In the genomic region with DNA sequence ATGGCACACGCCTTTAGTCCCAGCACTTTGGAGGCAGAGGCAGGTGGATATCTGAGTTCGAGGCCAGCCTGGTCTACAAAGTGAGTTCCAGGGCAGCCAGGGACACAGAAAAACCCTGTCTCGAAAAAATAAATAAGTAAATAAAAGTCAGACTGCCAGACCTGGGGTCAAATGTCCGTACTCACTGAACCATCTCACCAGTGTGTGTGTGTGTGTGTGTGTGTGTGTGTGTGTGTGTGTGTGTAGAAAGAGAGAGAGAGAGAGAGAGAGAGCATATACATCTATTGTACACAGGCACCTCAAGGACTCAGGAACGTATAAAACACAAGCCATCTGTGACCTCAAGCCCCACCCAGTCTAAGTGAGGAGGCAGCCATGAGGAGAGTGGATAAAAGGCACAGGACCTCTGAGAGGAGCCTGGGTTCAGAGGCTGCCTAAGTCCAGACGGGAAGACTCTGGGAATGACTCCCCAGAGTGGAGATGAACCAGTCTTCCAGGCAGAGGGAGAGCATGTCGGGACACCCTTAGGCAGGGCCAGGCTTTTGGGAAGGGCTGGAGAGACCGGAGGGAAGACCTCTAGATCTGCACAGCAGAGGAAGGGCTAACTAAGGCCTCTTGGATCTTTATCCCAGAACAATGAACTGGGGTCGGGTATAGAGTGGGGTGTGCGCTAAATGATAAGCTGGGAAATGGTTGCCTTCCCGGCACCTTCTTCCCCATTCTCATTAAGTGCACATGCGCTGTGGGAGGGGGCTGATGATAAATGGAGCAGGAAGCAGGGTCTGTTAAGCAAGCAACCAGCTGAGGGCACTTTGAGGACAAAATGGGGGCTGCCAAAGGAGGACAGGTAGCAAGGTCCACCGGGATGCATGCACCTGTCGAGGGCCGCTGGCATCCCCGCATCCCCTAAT, we compare ENCODE assay signal across 9 mouse cellular contexts. TPM values are rescaled to one million over a fixed set of nuclear protein-coding genes. Genes with fewer than 3 reads are reported as not detected.
A peak's percentile ranks its signal among the peaks of the same experiment; 100 is the strongest.
DNase-seq lines count a peak whose midpoint lies in the region; ATAC-seq and TF ChIP-seq lines count a peak whose summit lies in the region.
"Had no signal": no experiment of that assay in that cellular context is flagged by ENCODE, and none has a peak within 500 bp of the region (broad histone marks: within the 10 kb centered on the region; RNA-seq: fewer than 3 reads in every experiment).

No protein-coding gene starts in this region.

- TF ChIP-seq CTCF in heart, postnatal 0 days (IDR thresholded peaks at IDR 0.05; ENCODE audit: low read depth), result no peak

- H3K4me3 ChIP-seq in heart, postnatal 0 days (ENCODE audit: low read depth, low read length), result no peak overlapping the region
- peak overlapping the region; percentile 30 for H3K4me3 ChIP-seq in forebrain, embryonic 16.5 days (replicated peaks; ENCODE audit: low read length)
- H3K4me3 ChIP-seq in neural tube, embryonic 12.5 days, result no peak overlapping the region

- no peaks in the 10 kb centered on the region for H3K4me1 ChIP-seq in heart, postnatal 0 days (ENCODE audit: control insufficient read depth, insufficient read depth)
- H3K4me1 ChIP-seq in forebrain, embryonic 16.5 days (replicated peaks; ENCODE audit: control insufficient read depth, insufficient read depth, low read length), result peaks cover 12% of the 10 kb centered on the region
- H3K4me1 ChIP-seq in neural tube, embryonic 12.5 days, result peaks cover 9% of the 10 kb centered on the region

- H3K27ac ChIP-seq in heart, postnatal 0 days (ENCODE audit: low read depth), result no peak overlapping the region
- peak overlapping the region; percentile 75 for H3K27ac ChIP-seq in forebrain, embryonic 16.5 days (ENCODE audit: low read length)
- H3K27ac ChIP-seq in neural tube, embryonic 12.5 days, result peak overlapping the region; percentile 75

- no peaks in the 10 kb centered on the region for H3K27me3 ChIP-seq in heart, postnatal 0 days (ENCODE audit: control insufficient read depth, insufficient read depth, low read length)
- H3K27me3 ChIP-seq in forebrain, embryonic 16.5 days (replicated peaks; ENCODE audit: control insufficient read depth, insufficient read depth, low read length), result no peaks in the 10 kb centered on the region
- no peaks in the 10 kb centered on the region for H3K27me3 ChIP-seq in neural tube, embryonic 12.5 days (replicated peaks)
- H3K27me3 ChIP-seq: CH12.LX had no signal

- intact Hi-C loops in heart, postnatal 36 days (cut with DNase I), result loop anchor here (10.0 kb wide), 2 partner anchors 275 to 525 kb away; a partner anchor contains a TSS

- H3K9me3 ChIP-seq in heart, postnatal 0 days (replicated peaks; ENCODE audit: control insufficient read depth, low read length), result no peaks in the 10 kb centered on the region
- no peaks in the 10 kb centered on the region for H3K9me3 ChIP-seq in forebrain, embryonic 16.5 days (ENCODE audit: control insufficient read depth, low read length)
- H3K9me3 ChIP-seq in neural tube, embryonic 12.5 days, result no peaks in the 10 kb centered on the region

- ATAC-seq in heart, postnatal 0 days (ENCODE audit: insufficient read depth, low read depth), result no peak
- peak; percentile 45 for ATAC-seq in forebrain, embryonic 16.5 days
- ATAC-seq in neural tube, embryonic 12.5 days (ENCODE audit: low FRiP score, low read depth), result peak; percentile 60

- H3K4me2 ChIP-seq in heart, postnatal 0 days (ENCODE audit: low read depth, low read length), result peak overlapping the region; percentile 14
- H3K4me2 ChIP-seq in forebrain, embryonic 16.5 days (ENCODE audit: low read length), result peak overlapping the region; percentile 51
- peak overlapping the region; percentile 55 for H3K4me2 ChIP-seq in neural tube, embryonic 12.5 days (replicated peaks)

- no peak overlapping the region for H3K9ac ChIP-seq in heart, postnatal 0 days (replicated peaks; ENCODE audit: low read depth, low read length)
- peak overlapping the region; percentile 47 for H3K9ac ChIP-seq in forebrain, embryonic 16.5 days (replicated peaks; ENCODE audit: low read depth, low read length)
- no peak overlapping the region for H3K9ac ChIP-seq in neural tube, embryonic 12.5 days

- H3K36me3 ChIP-seq in heart, postnatal 0 days (replicated peaks; ENCODE audit: control insufficient read depth, insufficient read depth, low read length), result no peaks in the 10 kb centered on the region
- no peaks in the 10 kb centered on the region for H3K36me3 ChIP-seq in forebrain, embryonic 16.5 days (ENCODE audit: control insufficient read depth, insufficient read depth)
- no peaks in the 10 kb centered on the region for H3K36me3 ChIP-seq in neural tube, embryonic 12.5 days

- TF ChIP-seq EP300 in heart, postnatal 0 days (IDR thresholded peaks at IDR 0.05; ENCODE audit: low read depth), result no peak

- 43% methylated on average over 16 of the region's 16 CpGs for WGBS in heart, postnatal 0 days
- 31% methylated on average over 16 of the region's 16 CpGs for WGBS in forebrain, embryonic 16.5 days
- WGBS in neural tube, embryonic 12.5 days, result 31% methylated on average over 16 of the region's 16 CpGs

- no peak for DNase-seq in heart, postnatal 0 days (ENCODE audit: low spot score)
- DNase-seq in heart, postnatal 36 days, result no peak
- peak; percentile 57 for DNase-seq in kidney, postnatal 14 days
- no peak for DNase-seq in cerebellum, postnatal 10 days
- DNase-seq in cerebellum, postnatal 4 days (ENCODE audit: low spot score in 2 of 2), result no peak
- DNase-seq in spleen, postnatal 4 days (ENCODE audit: low spot score in 2 of 2), result no peak

RNA-seq across cellular contexts. Expression of a gene that starts 28.4 kb away (rescaled TPM):
- total RNA-seq in heart, postnatal 0 days (2014; rRNA removed; ENCODE audit: low replicate concordance), result 8.8 and 9.2 TPM in 2 replicates
- 4.9 and 5.0 TPM in 2 replicates for polyA plus RNA-seq in heart, postnatal 0 days (2015; fragmentation: Nextera tagmentation; extraction: Ambion mirVana)
- 1 to 10 TPM; 6.5 to 7.5 TPM for total RNA-seq in heart, postnatal 36 days (2021)
- polyA plus RNA-seq in forebrain, embryonic 16.5 days (2015; fragmentation: Nextera tagmentation; extraction: Ambion mirVana), result 0.83 and 0.85 TPM in 2 replicates
- 2.1 and 2.2 TPM in 2 replicates for polyA plus RNA-seq in neural tube, embryonic 12.5 days (2016; fragmentation: Nextera tagmentation; extraction: Ambion mirVana)
